Mouse (Mus musculus): ENCODE data around the gene Stpg3. TPM values are rescaled to one million over a fixed set of nuclear protein-coding genes. Genes with fewer than 3 reads are reported as not detected.

Stpg3 gene
- total RNA-seq, 2 experiments from 2014 or later = not detected

GRCm38 (mm10) chr2:25237522-25237921 lies 23.1 kb upstream of the Stpg3 start:
- no peak for DNase-seq (ENCODE audit: low spot score in 2 of 2)

- no peak for DNase-seq (ENCODE audit: low spot score in 2 of 2)
Measured at GRCm38 (mm10) chr2:25236614-25237013, 22.2 kb upstream of the Stpg3 start, which contains the start of gene Rnf224. Gene Rnf224, minus strand, starts transcription at chr2:25236787.

GRCm38 (mm10) chr2:25234551-25235220 lies 20.2 kb upstream of the Stpg3 start:
- DNase-seq (ENCODE audit: low spot score in 2 of 2) = no peak

GRCm38 (mm10) chr2:25234050-25234449 lies 19.6 kb upstream of the Stpg3 start, which contains the start of gene Slc34a3:
Gene Slc34a3, minus strand, starts transcription at chr2:25234364.
- DNase-seq (ENCODE audit: low spot score in 2 of 2) = no peak

GRCm38 (mm10) chr2:25233421-25233820 lies 19.0 kb upstream of the Stpg3 start:
- DNase-seq (ENCODE audit: low spot score in 2 of 2) = no peak

GRCm38 (mm10) chr2:25231038-25231437 lies 16.6 kb upstream of the Stpg3 start:
- no peak for DNase-seq (ENCODE audit: low spot score in 2 of 2)

- no peak for DNase-seq (ENCODE audit: low spot score in 2 of 2)
Measured at GRCm38 (mm10) chr2:25230581-25230980, 16.1 kb upstream of the Stpg3 start.

GRCm38 (mm10) chr2:25229582-25229981 lies 15.1 kb upstream of the Stpg3 start:
- DNase-seq (ENCODE audit: low spot score in 2 of 2) = no peak

GRCm38 (mm10) chr2:25228995-25229530 lies 14.6 kb upstream of the Stpg3 start:
- no peak for DNase-seq (ENCODE audit: low spot score in 2 of 2)

- DNase-seq (ENCODE audit: low spot score in 2 of 2) = peak; percentile 79 to 86
Measured at GRCm38 (mm10) chr2:25228431-25228889, 14.0 kb upstream of the Stpg3 start.

GRCm38 (mm10) chr2:25227406-25227805 lies 13.0 kb upstream of the Stpg3 start:
- DNase-seq (ENCODE audit: low spot score in 2 of 2) = no peak

GRCm38 (mm10) chr2:25226864-25227263 lies 12.4 kb upstream of the Stpg3 start:
- DNase-seq (ENCODE audit: low spot score in 2 of 2) = peak; percentile 58 to 67

- DNase-seq (ENCODE audit: low spot score in 2 of 2) = no peak
Measured at GRCm38 (mm10) chr2:25225811-25226379, 11.5 kb upstream of the Stpg3 start.

- DNase-seq (ENCODE audit: low spot score in 2 of 2) = peak; percentile 97
Measured at GRCm38 (mm10) chr2:25224766-25225752, 10.6 kb upstream of the Stpg3 start.

GRCm38 (mm10) chr2:25224492-25224765 lies 10.0 kb upstream of the Stpg3 start, which contains the start of gene Tubb4b:
Gene Tubb4b, minus strand, starts transcription at chr2:25224702.
- no peak for DNase-seq (ENCODE audit: low spot score in 2 of 2)

- DNase-seq (ENCODE audit: low spot score in 2 of 2) = peak in 1 of 2 experiments; percentile 58
Measured at GRCm38 (mm10) chr2:25223681-25224491, 9.4 kb upstream of the Stpg3 start.

- no peak for DNase-seq (ENCODE audit: low spot score in 2 of 2)
Measured at GRCm38 (mm10) chr2:25221331-25221772, 6.9 kb upstream of the Stpg3 start.

- no peak for DNase-seq (ENCODE audit: low spot score in 2 of 2)
Measured at GRCm38 (mm10) chr2:25218445-25218844, 4.0 kb upstream of the Stpg3 start, which contains the start of gene Fam166a. Gene Fam166a, plus strand, starts transcription at chr2:25218745.

- DNase-seq (ENCODE audit: low spot score in 2 of 2) = no peak
Measured at GRCm38 (mm10) chr2:25217666-25218065, 3.2 kb upstream of the Stpg3 start.

GRCm38 (mm10) chr2:25213266-25213865 lies 1.1 kb downstream of the Stpg3 start:
- no peak for DNase-seq (ENCODE audit: low spot score in 2 of 2)

Measured in layer of hippocampus, postnatal 10 days (tissue).